Mouse (Mus musculus) spleen, adult 2 months (tissue): ENCODE measurements at regions not wholly inside any gene's neighbourhood (a gene's known extent, or its start where the extent isn't known, plus 50 kb on each side); places are given as distances from the start of the nearest gene placed in this dataset.

ENCODE experiments used
- CTCF ChIP-seq: fragments of 200-500 bp; IDR thresholded peaks from 2 replicates; pipeline ENCODE4 v1.5.1; 2011; ENCODE audit warnings: mild to moderate bottlenecking, inconsistent platforms; ENCODE audit not compliant: insufficient read depth, insufficient read length, insufficient replicate concordance; ENCODE audit errors: extremely low read depth
- POLR2A ChIP-seq: fragments of 200-500 bp; IDR thresholded peaks from 2 replicates; pipeline ENCODE4 v1.6.1; 2011; ENCODE audit warnings: low read depth, low read length, inconsistent platforms

GRCm38 (mm10) chr6:34243001-34243400 lies 66.1 kb upstream of the Slc35b4 start:
- TF ChIP-seq POLR2A (no peak), CTCF (no peak)
